Mouse (Mus musculus): ENCODE results near the gene Olfr1202.

- no peak for TF ChIP-seq CTCF (IDR thresholded peaks at IDR 0.05; ENCODE audit: insufficient read depth, low read length)
- no peak for TF ChIP-seq POLR2A (IDR thresholded peaks at IDR 0.05; ENCODE audit: borderline replicate concordance, extremely low read depth, low read depth, low read length)
These were observed 24.2 kb downstream of the Olfr1202 start for GRCm38 (mm10) chr2:88838477-88838876.
